Mouse (Mus musculus) embryonic fibroblast, embryonic 13.5 days (primary cell): ENCODE data around the gene Deaf1.

Experiments
- CTCF ChIP-seq: IDR thresholded peaks from 2 replicates; pipeline ENCODE4 v1.5.1; 2011; ENCODE audit warnings: mild to moderate bottlenecking, control low read depth, low read length, moderate library complexity, borderline replicate concordance; ENCODE audit not compliant: insufficient read depth
- POLR2A ChIP-seq: IDR thresholded peaks from 2 replicates; pipeline ENCODE4 v1.6.1; 2011; ENCODE audit warnings: low read depth, mild to moderate bottlenecking, control low read depth, low read length, moderate library complexity

- TF ChIP-seq CTCF (no peak), POLR2A (no peak)
Observed at GRCm38 (mm10) chr7:141315076-141315475, 12.4 kb downstream of the Deaf1 start.
